Mouse (Mus musculus): Measurements from ENCODE around the gene Cgref1.
A peak's percentile ranks its signal among the peaks of the same experiment; 100 is the strongest.

Cgref1 gene

GRCm38 (mm10) chr5:30930846-30931245 lies 14.5 kb downstream of the Cgref1 start:
- no peaks in the 10 kb centered on the region for H3K27me3 ChIP-seq (ENCODE audit: control insufficient read depth, insufficient read depth, low read length, poor library complexity, severe bottlenecking)
- DNase-seq (ENCODE audit: low read depth, low spot score): no peak
- H3K36me3 ChIP-seq (ENCODE audit: control insufficient read depth, insufficient read depth, low read length, poor library complexity, severe bottlenecking): no peaks in the 10 kb centered on the region

GRCm38 (mm10) chr5:30930121-30930520 lies 15.3 kb downstream of the Cgref1 start:
- no peaks in the 10 kb centered on the region for H3K27me3 ChIP-seq (ENCODE audit: control insufficient read depth, insufficient read depth, low read length, poor library complexity, severe bottlenecking)
- peak; percentile 75 for DNase-seq (ENCODE audit: low read depth, low spot score)
- H3K36me3 ChIP-seq (ENCODE audit: control insufficient read depth, insufficient read depth, low read length, poor library complexity, severe bottlenecking): no peaks in the 10 kb centered on the region

DNA sequence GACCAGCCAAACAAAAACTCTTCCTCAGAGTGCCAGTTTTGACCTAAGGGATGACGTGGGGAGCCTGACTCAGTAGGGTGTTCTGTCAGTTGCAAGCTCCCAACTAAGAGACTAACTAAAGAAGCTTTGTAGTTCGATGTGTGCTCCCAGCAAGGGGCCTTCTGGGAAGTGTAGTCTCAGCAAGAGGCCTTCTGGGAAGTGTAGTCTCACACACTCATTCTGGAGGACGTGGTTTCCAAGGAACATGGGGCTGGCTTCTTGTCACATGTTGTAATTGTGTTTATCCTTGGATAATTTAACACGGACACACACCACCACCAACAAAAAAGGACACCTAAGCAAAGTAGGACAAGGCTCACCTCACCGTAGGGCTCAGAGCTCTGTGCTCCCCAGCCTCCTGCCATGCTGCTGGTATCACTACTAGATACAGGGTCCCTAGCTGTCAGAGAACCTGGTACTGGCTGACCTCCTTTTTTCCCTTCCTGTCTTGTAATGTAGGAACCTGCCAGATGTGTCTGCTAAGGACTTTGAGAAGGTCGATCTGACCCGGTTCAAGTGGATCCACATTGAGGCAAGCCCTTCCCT lies 17.4 kb downstream of the Cgref1 start:
- Histone ChIP-seq H3K36me3 (ENCODE audit: control insufficient read depth, insufficient read depth, low read length, poor library complexity, severe bottlenecking) (no peaks in the 10 kb centered on the region), H3K27me3 (ENCODE audit: control insufficient read depth, insufficient read depth, low read length, poor library complexity, severe bottlenecking) (no peaks in the 10 kb centered on the region)
- no peak for DNase-seq (ENCODE audit: low read depth, low spot score)

- no peaks in the 10 kb centered on the region for H3K36me3 ChIP-seq (ENCODE audit: control insufficient read depth, insufficient read depth, low read length, poor library complexity, severe bottlenecking)
- H3K27me3 ChIP-seq (ENCODE audit: control insufficient read depth, insufficient read depth, low read length, poor library complexity, severe bottlenecking): no peaks in the 10 kb centered on the region
- no peak for DNase-seq (ENCODE audit: low read depth, low spot score)
Observed at GRCm38 (mm10) chr5:30926073-30926472, 19.3 kb downstream of the Cgref1 start.

- Histone ChIP-seq H3K27me3 (ENCODE audit: control insufficient read depth, insufficient read depth, low read length, poor library complexity, severe bottlenecking) (no peaks in the 10 kb centered on the region), H3K36me3 (ENCODE audit: control insufficient read depth, insufficient read depth, low read length, poor library complexity, severe bottlenecking) (no peaks in the 10 kb centered on the region)
- no peak for DNase-seq (ENCODE audit: low read depth, low spot score)
Observed at GRCm38 (mm10) chr5:30925217-30925616, 20.2 kb downstream of the Cgref1 start.

DNA sequence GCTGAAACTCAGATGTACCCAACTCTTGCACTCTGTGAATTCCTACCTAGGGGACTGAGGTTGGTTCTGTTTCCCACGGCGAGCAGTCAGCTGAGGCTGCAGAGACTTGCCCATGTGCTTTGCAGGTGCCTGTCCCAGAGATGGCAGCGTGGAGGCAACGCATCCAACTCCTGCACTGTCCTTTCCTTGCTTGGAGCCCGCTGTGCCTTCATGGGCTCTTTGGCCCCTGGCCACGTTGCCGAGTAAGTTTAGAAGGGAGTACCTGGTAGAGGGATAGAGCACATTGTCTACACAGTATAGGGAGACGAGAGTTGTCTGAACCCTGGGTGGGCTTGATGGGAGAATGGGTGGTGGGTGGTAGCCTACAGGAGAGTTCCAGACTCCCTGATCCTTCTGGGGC lies 20.8 kb downstream of the Cgref1 start:
- no peaks in the 10 kb centered on the region for H3K36me3 ChIP-seq (ENCODE audit: control insufficient read depth, insufficient read depth, low read length, poor library complexity, severe bottlenecking)
- no peaks in the 10 kb centered on the region for H3K27me3 ChIP-seq (ENCODE audit: control insufficient read depth, insufficient read depth, low read length, poor library complexity, severe bottlenecking)
- no peak for DNase-seq (ENCODE audit: low read depth, low spot score)

DNA sequence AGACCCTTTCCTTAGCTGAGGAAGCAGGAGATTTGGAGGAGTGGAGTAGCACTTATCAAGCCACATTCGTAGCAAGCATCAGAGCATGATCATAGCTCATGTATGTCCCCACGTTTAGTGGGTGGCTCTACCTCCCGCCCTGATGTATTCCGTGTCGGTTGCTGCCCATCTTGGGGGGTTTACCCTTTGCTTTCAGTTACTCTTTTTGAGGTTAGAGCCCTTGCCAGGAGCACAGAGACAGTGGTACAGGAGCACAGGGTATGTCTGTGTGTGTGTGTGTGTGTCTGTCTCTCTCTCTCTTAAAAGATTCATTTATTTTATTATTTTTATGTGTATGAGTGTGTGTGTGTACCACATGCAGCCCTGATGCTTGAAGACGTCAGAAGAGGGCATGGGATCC lies 22.3 kb downstream of the Cgref1 start:
- no peak for DNase-seq (ENCODE audit: low read depth, low spot score)
- no peaks in the 10 kb centered on the region for H3K36me3 ChIP-seq (ENCODE audit: control insufficient read depth, insufficient read depth, low read length, poor library complexity, severe bottlenecking)

GRCm38 (mm10) chr5:30922581-30923041 lies 22.8 kb downstream of the Cgref1 start:
- no peak for DNase-seq (ENCODE audit: low read depth, low spot score)

More for the DNA sequence above, 22.3 kb downstream of the Cgref1 start:
- no peaks in the 10 kb centered on the region for H3K27me3 ChIP-seq (ENCODE audit: control insufficient read depth, insufficient read depth, low read length, poor library complexity, severe bottlenecking)

GRCm38 (mm10) chr5:30921256-30922033 lies 23.9 kb downstream of the Cgref1 start, which contains the start of gene Khk:
Gene Khk (plus strand): TSS chr5:30921431.
- DNase-seq (ENCODE audit: low read depth, low spot score): peak; percentile 96
- Histone ChIP-seq H3K27me3 (ENCODE audit: control insufficient read depth, insufficient read depth, low read length, poor library complexity, severe bottlenecking) (no peaks in the 10 kb centered on the region), H3K36me3 (ENCODE audit: control insufficient read depth, insufficient read depth, low read length, poor library complexity, severe bottlenecking) (no peaks in the 10 kb centered on the region)

More at GRCm38 (mm10) chr5:30922581-30923041, 22.8 kb downstream of the Cgref1 start:
- no peaks in the 10 kb centered on the region for H3K36me3 ChIP-seq (ENCODE audit: control insufficient read depth, insufficient read depth, low read length, poor library complexity, severe bottlenecking)
- H3K27me3 ChIP-seq (ENCODE audit: control insufficient read depth, insufficient read depth, low read length, poor library complexity, severe bottlenecking): no peaks in the 10 kb centered on the region

- H3K27me3 ChIP-seq (ENCODE audit: control insufficient read depth, insufficient read depth, low read length, poor library complexity, severe bottlenecking): no peaks in the 10 kb centered on the region
- no peaks in the 10 kb centered on the region for H3K36me3 ChIP-seq (ENCODE audit: control insufficient read depth, insufficient read depth, low read length, poor library complexity, severe bottlenecking)
- DNase-seq (ENCODE audit: low read depth, low spot score): no peak
Observed at GRCm38 (mm10) chr5:30920621-30921020, 24.8 kb downstream of the Cgref1 start.

- H3K36me3 ChIP-seq (ENCODE audit: control insufficient read depth, insufficient read depth, low read length, poor library complexity, severe bottlenecking): no peaks in the 10 kb centered on the region
- no peaks in the 10 kb centered on the region for H3K27me3 ChIP-seq (ENCODE audit: control insufficient read depth, insufficient read depth, low read length, poor library complexity, severe bottlenecking)
- no peak for DNase-seq (ENCODE audit: low read depth, low spot score)
Observed at GRCm38 (mm10) chr5:30919831-30920614, 25.4 kb downstream of the Cgref1 start.

DNA sequence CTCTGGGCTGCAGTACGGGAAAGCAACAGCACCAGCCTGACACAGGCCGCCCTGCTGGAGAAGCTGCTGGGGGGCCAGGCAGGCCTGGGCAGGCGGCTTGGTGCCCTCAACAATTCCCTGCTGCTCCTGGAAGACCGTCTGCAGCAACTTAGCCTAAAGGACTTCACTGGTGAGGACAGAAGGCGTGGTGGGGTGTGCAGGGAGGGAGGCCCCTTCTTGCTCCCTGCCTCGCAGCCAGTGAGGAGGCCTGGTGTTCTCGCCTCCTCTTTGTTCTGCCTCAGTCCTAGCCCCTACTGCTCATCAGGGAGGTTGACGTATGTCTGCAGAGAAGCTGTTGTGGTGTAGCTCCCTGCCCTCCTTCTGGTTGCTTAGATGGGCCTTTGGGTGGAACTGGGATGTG lies 26.7 kb downstream of the Cgref1 start:
- DNase-seq (ENCODE audit: low read depth, low spot score): no peak
- Histone ChIP-seq H3K27me3 (ENCODE audit: control insufficient read depth, insufficient read depth, low read length, poor library complexity, severe bottlenecking) (no peaks in the 10 kb centered on the region), H3K36me3 (ENCODE audit: control insufficient read depth, insufficient read depth, low read length, poor library complexity, severe bottlenecking) (no peaks in the 10 kb centered on the region)

DNA sequence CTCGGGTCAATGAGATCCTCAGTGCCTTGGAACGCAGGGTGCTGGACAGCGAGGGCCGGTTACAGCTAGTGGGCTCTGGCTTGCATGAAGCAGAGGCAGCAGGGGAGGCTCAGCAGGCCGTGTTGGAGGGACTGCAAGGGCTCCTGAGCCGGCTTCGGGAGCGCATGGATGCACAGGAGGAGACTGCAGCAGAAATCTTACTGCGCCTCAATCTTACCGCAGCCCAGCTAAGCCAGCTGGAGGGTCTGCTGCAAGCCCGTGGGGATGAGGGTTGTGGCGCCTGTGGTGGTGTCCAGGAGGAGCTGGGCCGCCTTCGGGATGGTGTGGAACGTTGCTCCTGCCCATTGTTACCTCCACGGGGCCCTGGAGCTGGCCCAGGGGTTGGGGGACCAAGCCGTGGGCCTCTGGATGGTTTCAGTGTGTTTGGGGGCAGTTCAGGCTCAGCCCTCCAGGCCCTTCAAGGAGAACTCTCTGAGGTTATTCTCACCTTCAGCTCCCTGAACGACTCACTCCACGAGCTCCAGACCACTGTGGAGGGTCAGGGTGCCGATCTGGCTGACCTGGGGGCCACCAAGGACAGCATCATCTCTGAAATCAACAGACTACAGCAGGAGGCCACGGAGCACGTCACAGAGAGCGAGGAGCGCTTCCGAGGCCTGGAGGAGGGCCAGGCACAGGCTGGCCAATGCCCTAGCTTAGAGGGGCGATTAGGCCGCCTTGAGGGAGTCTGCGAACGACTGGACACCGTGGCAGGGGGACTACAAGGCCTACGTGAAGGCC lies 27.3 kb downstream of the Cgref1 start:
- Histone ChIP-seq H3K27me3 (ENCODE audit: control insufficient read depth, insufficient read depth, low read length, poor library complexity, severe bottlenecking) (no peaks in the 10 kb centered on the region), H3K36me3 (ENCODE audit: control insufficient read depth, insufficient read depth, low read length, poor library complexity, severe bottlenecking) (no peaks in the 10 kb centered on the region)
- no peak for DNase-seq (ENCODE audit: low read depth, low spot score)

DNA sequence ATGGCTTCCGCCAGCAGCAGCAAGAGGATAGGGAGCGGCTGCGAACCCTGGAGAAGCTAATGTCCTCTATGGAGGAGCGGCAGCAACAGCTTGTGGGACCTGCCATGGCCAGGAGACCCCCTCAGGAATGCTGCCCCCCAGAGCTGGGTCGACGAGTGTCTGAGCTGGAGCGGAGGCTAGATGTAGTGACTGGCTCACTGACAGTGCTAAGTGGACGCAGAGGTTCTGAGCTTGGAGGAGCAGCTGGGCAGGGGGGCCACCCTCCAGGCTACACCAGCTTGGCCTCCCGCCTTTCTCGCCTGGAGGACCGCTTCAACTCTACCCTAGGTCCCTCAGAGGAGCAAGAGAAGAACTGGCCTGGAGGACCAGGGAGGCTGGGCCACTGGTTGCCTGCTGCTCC lies 28.0 kb downstream of the Cgref1 start:
- no peak for DNase-seq (ENCODE audit: low read depth, low spot score)
- Histone ChIP-seq H3K36me3 (ENCODE audit: control insufficient read depth, insufficient read depth, low read length, poor library complexity, severe bottlenecking) (no peaks in the 10 kb centered on the region), H3K27me3 (ENCODE audit: control insufficient read depth, insufficient read depth, low read length, poor library complexity, severe bottlenecking) (no peaks in the 10 kb centered on the region)
